Mouse (Mus musculus) cerebellum, postnatal 25 days (tissue): ENCODE results near the gene Olfr592.
A peak's percentile ranks its signal among the peaks of the same experiment; 100 is the strongest.
"Not testable (repeated sequence)": the region's sequence is repeated elsewhere in the genome, so short reads cannot be mapped to it uniquely, and the experiment has no call there.

Source experiments
- DNase-seq, 2 experiments: peaks; one replicate each; pipeline ENCODE4 v3.0.0; 2021; ENCODE audit warnings: mixed read lengths in 2 of 2

The Olfr592 gene

DNA sequence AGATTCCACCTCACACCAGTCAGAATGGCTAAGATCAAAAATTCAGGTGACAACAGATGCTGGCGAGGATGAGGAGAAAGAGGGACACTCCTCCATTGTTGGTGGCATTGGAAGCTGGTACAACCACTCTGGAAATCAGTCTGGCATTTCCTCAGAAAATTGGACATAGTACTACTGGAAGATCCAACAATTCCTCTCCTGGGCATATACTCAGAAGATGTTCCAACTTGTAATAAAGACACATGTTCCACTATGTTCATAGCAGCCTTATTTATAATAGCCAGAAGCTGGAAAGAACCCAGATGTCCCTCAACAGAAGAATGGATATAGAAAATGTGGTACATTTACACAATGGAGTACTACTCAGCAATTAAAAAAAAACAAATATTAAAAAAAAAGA, at the start of gene Olfr592:
TSS of gene Olfr592 (plus strand) at position 301 of the 400 bp plus-strand sequence.
- DNase-seq, result not testable (repeated sequence)

DNA sequence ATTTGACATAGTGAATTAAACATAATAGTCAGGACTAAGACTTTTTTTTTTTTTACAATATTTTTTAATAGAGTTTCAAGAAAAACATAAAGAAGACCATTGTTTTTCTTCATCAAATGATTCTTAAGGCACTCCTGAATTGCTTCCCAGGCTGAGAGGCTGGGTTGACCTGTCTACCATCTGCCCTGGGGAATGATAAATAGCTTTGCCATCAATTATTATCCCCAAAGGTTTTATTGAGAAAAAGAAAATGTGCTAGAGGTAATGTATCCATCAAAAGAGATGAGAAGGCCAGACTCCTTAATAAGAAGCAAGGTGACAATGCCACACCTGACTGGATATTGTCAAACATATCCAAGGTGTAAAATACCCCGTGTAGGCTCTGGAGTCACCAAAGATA, 44.0 kb upstream of the Olfr592 start, which contains the start of gene Olfr588-ps1:
TSS of gene Olfr588-ps1 (plus strand) at position 301 of the 400 bp plus-strand sequence.
- DNase-seq, result no peak

DNA sequence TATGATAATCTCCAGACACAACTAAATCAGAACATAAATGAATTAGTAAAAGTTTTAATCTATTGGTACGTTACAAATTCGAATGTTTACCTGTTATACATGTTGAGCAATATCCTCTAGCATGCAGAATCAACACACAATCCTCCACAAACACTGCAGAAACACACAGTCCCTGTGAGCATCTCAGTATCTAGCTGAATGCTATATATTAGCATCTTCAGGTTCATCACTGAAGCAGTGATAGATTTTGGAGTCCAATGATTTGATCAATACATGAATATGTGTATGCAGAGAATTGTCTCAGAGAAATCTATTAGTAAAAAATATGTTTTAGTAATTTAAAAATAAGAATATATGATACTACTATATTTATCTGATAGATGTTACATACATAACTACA, 28.3 kb upstream of the Olfr592 start, which contains the start of gene Olfr589:
TSS of gene Olfr589 (minus strand) at position 101 of the 400 bp plus-strand sequence.
- DNase-seq, result no peak

DNA sequence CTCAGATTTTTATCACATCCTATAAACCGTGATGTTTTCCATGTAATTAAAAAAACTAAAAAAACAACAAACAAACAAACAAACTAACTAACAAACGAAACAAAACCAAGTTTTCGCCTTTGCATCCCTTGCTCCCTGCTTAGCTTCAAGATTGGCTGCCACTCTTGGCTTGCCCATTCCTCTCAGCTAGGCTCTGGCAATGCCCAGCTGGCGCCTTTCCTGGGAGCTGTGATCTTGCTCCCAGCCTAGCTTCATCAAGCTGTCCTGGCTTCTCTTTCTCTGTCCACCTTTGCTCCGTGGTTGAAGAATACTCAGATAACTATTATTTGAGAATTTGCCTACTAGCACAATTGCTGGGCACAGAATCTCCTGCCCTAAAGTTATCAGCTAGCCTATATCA, 14.9 kb upstream of the Olfr592 start:
- peak; percentile 14 to 52 for DNase-seq

DNA sequence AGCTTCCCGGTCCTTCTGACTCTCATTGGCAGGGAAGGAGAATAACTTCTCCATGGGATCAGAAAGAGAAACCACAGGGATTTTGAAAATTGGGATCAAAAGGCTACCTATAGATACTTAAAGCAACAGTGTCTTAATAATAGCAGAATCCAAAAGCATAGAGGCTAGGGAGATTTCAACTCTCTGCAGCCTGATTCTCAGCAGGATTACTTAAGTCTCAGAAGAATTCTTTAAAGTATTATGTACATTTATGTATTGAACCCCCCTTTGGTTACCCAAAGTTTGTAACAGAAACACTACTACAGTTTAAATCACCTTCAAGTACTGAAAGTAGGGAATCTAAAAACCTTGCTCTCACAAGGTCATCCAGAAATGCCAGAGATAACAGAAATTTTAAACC, 6.4 kb upstream of the Olfr592 start, which contains the start of gene Olfr591:
TSS of gene Olfr591 (minus strand) at position 101 of the 400 bp plus-strand sequence.
- DNase-seq, result no peak

DNA sequence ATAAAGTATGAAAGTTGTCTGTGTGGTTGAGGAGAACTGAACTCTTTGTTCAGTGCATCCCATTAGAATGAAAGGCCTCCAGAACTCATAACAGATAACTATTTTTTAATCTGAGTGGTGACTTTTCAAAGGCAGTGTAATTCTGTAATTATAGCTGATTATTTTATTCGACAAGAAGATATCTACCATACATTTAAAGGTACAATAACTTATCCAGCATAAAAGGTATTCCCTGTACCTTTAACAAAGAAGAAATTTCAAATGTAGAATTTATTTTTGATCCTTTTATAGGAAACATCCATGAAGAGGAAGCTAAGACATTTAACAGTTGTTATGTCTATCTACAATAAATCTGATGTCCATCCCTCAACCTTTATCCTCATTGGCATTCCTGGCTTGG, 27.0 kb downstream of the Olfr592 start, which contains the start of gene Olfr593:
TSS of gene Olfr593 (plus strand) at position 301 of the 400 bp plus-strand sequence.
- no peak for DNase-seq

DNA sequence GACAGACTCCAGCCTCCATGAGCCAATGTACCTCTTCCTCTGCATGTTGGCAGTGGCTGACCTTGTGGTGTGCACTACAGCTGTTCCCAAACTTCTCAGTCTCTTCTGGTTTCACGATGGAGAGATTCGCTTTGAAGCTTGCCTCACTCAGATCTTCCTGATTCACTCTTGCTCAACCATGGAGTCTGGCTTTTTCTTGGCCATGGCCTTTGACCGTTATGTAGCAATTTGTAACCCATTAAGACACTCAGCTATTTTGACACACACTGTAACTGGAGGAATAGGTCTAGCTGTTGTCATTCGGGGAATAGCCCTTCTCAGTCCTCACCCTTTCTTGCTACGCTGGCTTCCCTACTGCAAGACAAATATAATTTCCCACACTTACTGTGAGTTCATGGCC, 27.4 kb downstream of the Olfr592 start:
- DNase-seq, result not testable (repeated sequence)

DNA sequence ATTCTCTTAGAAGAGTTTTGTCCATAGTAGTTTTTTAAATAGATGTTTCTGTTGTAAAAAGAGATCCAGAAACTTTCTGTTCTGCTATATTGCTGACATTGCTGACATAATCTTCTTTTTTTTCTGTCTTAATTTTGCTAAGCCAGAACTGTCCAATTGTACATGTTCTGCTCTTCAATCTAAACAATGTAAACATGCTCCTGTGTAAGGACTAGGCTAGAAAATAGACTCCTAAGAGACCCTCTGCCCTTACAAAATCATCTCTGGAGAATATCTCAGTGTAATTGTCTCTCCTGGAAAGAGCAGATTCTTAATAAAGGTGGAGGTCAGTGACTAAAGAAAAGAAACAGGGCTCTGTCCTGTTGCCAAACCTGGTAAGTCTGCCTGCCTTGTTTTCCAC, 32.1 kb downstream of the Olfr592 start, which contains the start of gene Olfr594:
TSS of gene Olfr594 (plus strand) at position 301 of the 400 bp plus-strand sequence.
- no peak for DNase-seq
